Mouse (Mus musculus) left cerebral cortex, postnatal 36 days (tissue): ENCODE data around the gene Tex44. TPM values are rescaled to one million over a fixed set of nuclear protein-coding genes. Genes with fewer than 3 reads are reported as not detected.

Experiments
- total RNA-seq, 2 experiments: library from RNA; stranded (reverse); gene quantifications; 2 replicates each; pipeline ENCODE4 v1.2.3; 2021

The Tex44 gene
- total RNA-seq, 2 experiments from 2014 or later = not detected

Other genes starting within 250 kb of the Tex44 start
- 1 to 10 TPM in 1 of 2 experiments, under 1 TPM in 1; 0.84 to 1.3 TPM for gene B3gnt7, start 123.5 kb upstream of the Tex44 start, total RNA-seq
- 100 to 1,000 TPM; 132 to 142 TPM for gene Ncl, start 66.9 kb upstream of the Tex44 start, total RNA-seq
- gene Nmur1, start 101 bp upstream of the Tex44 start, total RNA-seq = not detected
- 100 to 1,000 TPM; 384 TPM for gene Ptma, start 100.4 kb downstream of the Tex44 start, total RNA-seq
- 10 to 100 TPM; 53.3 to 62.6 TPM for gene Pde6d, start 156.3 kb downstream of the Tex44 start, total RNA-seq
- gene Cops7b, start 156.6 kb downstream of the Tex44 start, total RNA-seq = 10 to 100 TPM; 25.2 to 25.8 TPM
- 10 to 100 TPM; 10.8 to 18.4 TPM for gene Nppc, start 244.2 kb downstream of the Tex44 start, total RNA-seq